Mouse (Mus musculus) kidney, adult 9 months (tissue): ENCODE results near the gene Gm3880.
"Not testable (repeated sequence)": the region's sequence is repeated elsewhere in the genome, so short reads cannot be mapped to it uniquely, and the experiment has no call there.

Experiments
- DNase-seq: peaks from one replicate; pipeline ENCODE4 v3.0.0; 2022

Gene Gm3880

DNA sequence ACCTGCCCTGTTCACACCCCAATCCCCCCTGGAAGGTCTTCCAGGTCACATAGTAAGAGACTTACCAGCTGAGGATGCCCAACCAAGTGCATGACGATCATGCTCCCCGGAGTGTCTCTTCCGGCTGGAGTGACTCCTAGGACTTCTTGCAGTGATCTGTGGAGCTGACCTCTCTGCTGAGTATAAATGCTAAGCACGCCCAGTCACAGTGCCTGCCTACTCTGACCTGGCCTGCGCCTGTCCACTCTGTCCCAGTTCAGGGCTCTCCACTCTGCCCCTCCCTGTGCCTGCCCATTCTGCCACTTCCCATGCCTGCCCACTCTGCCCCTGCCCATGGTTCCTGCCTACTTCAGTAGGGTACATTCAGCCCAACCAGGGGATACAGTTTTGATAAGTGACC lies at the start of gene Gm3880:
Gene Gm3880, minus strand, starts transcription at position 101 of the 400 bp plus-strand sequence.
- not testable (repeated sequence) for DNase-seq

DNA sequence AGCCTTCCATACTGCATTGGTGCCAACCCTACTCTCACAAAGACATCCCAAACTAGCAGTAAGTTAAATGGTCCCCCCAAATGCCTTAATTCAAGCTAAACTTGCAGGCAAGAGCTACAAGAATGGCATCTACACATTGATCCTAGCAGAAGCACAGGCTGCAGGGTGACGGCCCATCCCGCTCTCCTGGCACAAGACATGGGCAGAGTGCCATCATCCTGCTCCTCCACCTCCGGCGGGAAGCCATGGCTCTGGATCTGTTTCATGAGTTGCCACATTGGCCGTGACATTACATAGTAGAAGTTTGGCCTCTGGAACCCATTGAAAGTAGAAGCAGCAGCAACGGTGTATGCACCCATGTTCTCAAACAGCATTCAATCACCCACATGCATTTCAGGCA lies 37.5 kb upstream of the Gm3880 start:
- not testable (repeated sequence) for DNase-seq

GRCm38 (mm10) chrX:102707535-102707934 lies 20.8 kb upstream of the Gm3880 start, which contains the start of the genes Gm9112 and Dmrtc1b:
Gene Gm9112 (minus strand): TSS chrX:102707635.
Gene Dmrtc1b (plus strand): TSS chrX:102707865.
- not testable (repeated sequence) for DNase-seq

GRCm38 (mm10) chrX:102700636-102701035 lies 13.9 kb upstream of the Gm3880 start:
- not testable (repeated sequence) for DNase-seq

- DNase-seq = peak; percentile 27
These were observed 2.5 kb upstream of the Gm3880 start for GRCm38 (mm10) chrX:102689252-102689651.

DNA sequence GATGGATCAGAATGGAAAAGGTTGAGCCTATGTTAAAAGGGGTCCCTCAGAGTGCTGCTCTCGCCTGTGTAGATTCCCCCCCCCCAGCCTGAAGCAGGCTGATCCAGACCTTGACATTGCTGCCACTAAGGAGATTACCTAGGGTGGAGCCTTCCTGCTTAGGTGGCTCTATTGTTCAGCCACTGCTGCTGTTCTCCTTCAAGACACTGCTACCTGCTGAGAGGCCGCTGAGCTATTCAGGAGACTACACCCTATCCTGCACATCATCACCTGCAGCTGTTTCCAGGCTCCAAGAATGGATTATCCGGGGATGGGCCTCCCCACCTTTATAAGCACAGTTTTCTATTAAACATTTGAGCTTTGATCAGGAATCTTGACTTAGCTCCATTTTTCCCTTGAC lies 2.1 kb downstream of the Gm3880 start:
- not testable (repeated sequence) for DNase-seq

DNA sequence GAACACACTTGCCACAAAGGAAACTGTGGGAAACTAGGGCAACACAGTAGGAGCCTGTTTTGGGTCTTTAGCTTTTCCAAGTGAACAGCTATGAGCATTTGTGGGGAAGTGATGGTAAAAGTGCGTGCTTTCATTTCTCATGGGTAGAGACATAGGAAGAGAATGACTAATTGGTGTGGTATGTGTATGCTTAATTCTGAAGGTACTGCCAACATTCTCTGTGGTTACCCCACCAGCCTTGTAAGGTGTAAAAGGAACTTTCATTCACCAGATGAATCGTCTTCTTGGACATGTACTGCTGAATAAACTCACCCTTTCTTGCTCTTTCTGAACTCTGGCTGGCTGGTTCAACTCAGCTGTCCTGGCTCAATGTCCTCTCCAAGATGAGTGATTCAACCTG lies 20.1 kb downstream of the Gm3880 start:
- no peak for DNase-seq

- peak; percentile 51 for DNase-seq
These were observed 26.1 kb downstream of the Gm3880 start for GRCm38 (mm10) chrX:102660712-102661111.

- DNase-seq = no peak
These were observed 41.1 kb downstream of the Gm3880 start for GRCm38 (mm10) chrX:102645691-102646090.

- DNase-seq = no peak
These were observed 41.6 kb downstream of the Gm3880 start for GRCm38 (mm10) chrX:102645146-102645545.

- DNase-seq = no peak
These were observed 42.2 kb downstream of the Gm3880 start for GRCm38 (mm10) chrX:102644573-102644951.

DNA sequence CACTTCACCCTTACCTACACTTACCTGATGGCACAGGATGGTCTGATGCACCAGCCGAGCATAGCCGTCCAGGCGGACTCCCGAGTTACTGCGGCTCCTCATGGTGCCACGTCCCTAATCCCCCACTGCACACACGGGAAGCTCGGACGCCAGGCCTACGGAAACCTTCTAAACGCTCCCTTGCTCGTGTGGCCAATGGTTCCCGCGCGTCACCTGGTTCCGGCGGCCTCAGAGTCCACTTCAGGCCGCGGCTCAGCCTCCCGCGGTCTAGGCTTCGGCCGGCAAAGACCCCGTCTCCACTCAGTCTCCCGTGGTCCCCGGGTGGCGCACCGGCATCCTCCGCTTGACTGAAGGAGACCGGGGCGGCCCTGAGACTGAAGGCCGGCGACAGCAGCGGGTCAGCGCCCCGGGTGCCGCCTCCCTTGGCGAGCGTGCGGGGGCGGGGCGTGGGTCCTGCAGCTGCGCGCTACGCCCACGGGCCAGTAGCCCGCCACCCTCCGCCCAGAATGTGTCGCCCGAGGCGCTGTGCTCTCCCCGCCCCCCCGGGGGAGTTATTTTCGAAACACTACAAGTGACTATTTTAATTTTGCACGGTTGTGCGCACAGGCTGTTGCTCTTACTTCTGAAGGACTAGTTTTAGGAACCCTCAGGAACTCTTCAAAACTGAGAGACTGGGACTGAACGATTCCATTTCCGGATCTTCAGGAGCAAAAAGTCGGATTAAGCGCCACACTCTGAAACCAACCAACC lies 42.8 kb downstream of the Gm3880 start, which contains the start of gene Phka1:
Gene Phka1, minus strand, starts transcription at position 424 of the 750 bp plus-strand sequence.
- DNase-seq = peak; percentile 82
